Mouse (Mus musculus) CH12.LX (cell line): ENCODE results near the gene Acsm1. TPM values are rescaled to one million over a fixed set of nuclear protein-coding genes. Genes with fewer than 3 reads are reported as not detected.

Source experiments
- polyA plus RNA-seq: library from polyadenylated mRNA; unstranded; fragments of >175 nt; gene quantifications from 2 replicates; pipeline ENCODE4 v1.2.1, GENCODE M21; 2012; ENCODE audit warnings: low read depth; ENCODE audit not compliant: insufficient read length
- total RNA-seq, 2 experiments: library from RNA; depleted of rRNA; stranded (reverse); fragments of 300-350 nt in 1 of 2; fragments of >200 nt in 1 of 2; gene quantifications; 2 replicates each; pipeline ENCODE4 v1.2.3; 2012 to 2014

The Acsm1 gene
- total and polyA plus RNA-seq, 3 experiments, result not detected

Other genes with a start within 250 kb of the Acsm1 start
- gene Gp2, start 147.7 kb upstream of the Acsm1 start, total RNA-seq (2012; rRNA removed), result not detected in 2 replicates
- gene Gp2, start 147.7 kb upstream of the Acsm1 start, total RNA-seq (2014; rRNA removed), result not detected in 2 replicates
- gene Gp2, start 147.7 kb upstream of the Acsm1 start, polyA plus RNA-seq, result not detected in 2 replicates
- gene Umod, start 127.7 kb upstream of the Acsm1 start, total RNA-seq (2012; rRNA removed), result not detected in 2 replicates
- not detected in 2 replicates for gene Umod, start 127.7 kb upstream of the Acsm1 start, total RNA-seq (2014; rRNA removed)
- gene Umod, start 127.7 kb upstream of the Acsm1 start, polyA plus RNA-seq, result not detected in 2 replicates
- not detected in 2 replicates for gene Acsm5, start 87.6 kb upstream of the Acsm1 start, total RNA-seq (2012; rRNA removed)
- not detected in 2 replicates for gene Acsm5, start 87.6 kb upstream of the Acsm1 start, total RNA-seq (2014; rRNA removed)
- not detected in 2 replicates for gene Acsm5, start 87.6 kb upstream of the Acsm1 start, polyA plus RNA-seq
- gene Pdilt, start 83.5 kb upstream of the Acsm1 start, total RNA-seq (2012; rRNA removed), result not detected in 2 replicates
- not detected in 2 replicates for gene Pdilt, start 83.5 kb upstream of the Acsm1 start, total RNA-seq (2014; rRNA removed)
- gene Pdilt, start 83.5 kb upstream of the Acsm1 start, polyA plus RNA-seq, result 0.19 TPM in 1 of 2 replicates, not detected in the other
- not detected in 2 replicates for gene Acsm2, start 52.7 kb upstream of the Acsm1 start, total RNA-seq (2012; rRNA removed)
- not detected in 2 replicates for gene Acsm2, start 52.7 kb upstream of the Acsm1 start, total RNA-seq (2014; rRNA removed)
- gene Acsm2, start 52.7 kb upstream of the Acsm1 start, polyA plus RNA-seq, result not detected in 2 replicates
- not detected in 2 replicates for gene Acsm4, start 83.0 kb downstream of the Acsm1 start, total RNA-seq (2012; rRNA removed)
- gene Acsm4, start 83.0 kb downstream of the Acsm1 start, total RNA-seq (2014; rRNA removed), result not detected in 2 replicates
- gene Acsm4, start 83.0 kb downstream of the Acsm1 start, polyA plus RNA-seq, result not detected in 2 replicates
- 49.3 and 62.3 TPM in 2 replicates for gene Thumpd1, start 113.8 kb downstream of the Acsm1 start, total RNA-seq (2012; rRNA removed)
- 105 and 115 TPM in 2 replicates for gene Thumpd1, start 113.8 kb downstream of the Acsm1 start, total RNA-seq (2014; rRNA removed)
- gene Thumpd1, start 113.8 kb downstream of the Acsm1 start, polyA plus RNA-seq, result 102 and 120 TPM in 2 replicates
- 0.13 and 0.17 TPM in 2 replicates for gene Acsm3, start 153.9 kb downstream of the Acsm1 start, total RNA-seq (2012; rRNA removed)
- not detected in 2 replicates for gene Acsm3, start 153.9 kb downstream of the Acsm1 start, total RNA-seq (2014; rRNA removed)
- 0.69 and 0.78 TPM in 2 replicates for gene Acsm3, start 153.9 kb downstream of the Acsm1 start, polyA plus RNA-seq
- 11.5 and 12.0 TPM in 2 replicates for gene Rexo5, start 187.0 kb downstream of the Acsm1 start, total RNA-seq (2012; rRNA removed)
- 11.0 and 14.8 TPM in 2 replicates for gene Rexo5, start 187.0 kb downstream of the Acsm1 start, total RNA-seq (2014; rRNA removed)
- 13.4 and 15.5 TPM in 2 replicates for gene Rexo5, start 187.0 kb downstream of the Acsm1 start, polyA plus RNA-seq
- 9.8 and 10.2 TPM in 2 replicates for gene Eri2, start 187.0 kb downstream of the Acsm1 start, total RNA-seq (2012; rRNA removed)
- 14.4 and 15.4 TPM in 2 replicates for gene Eri2, start 187.0 kb downstream of the Acsm1 start, total RNA-seq (2014; rRNA removed)
- 10.9 and 13.6 TPM in 2 replicates for gene Eri2, start 187.0 kb downstream of the Acsm1 start, polyA plus RNA-seq